Comparison of ENCODE assay signal across 9 mouse cellular contexts in genomic region chr9:54336532-54337144, GRCm38 (mm10). TPM values are rescaled to one million over a fixed set of nuclear protein-coding genes. Genes with fewer than 3 reads are reported as not detected.
A peak's percentile ranks its signal among the peaks of the same experiment; 100 is the strongest.
DNase-seq lines count a peak whose midpoint lies in the region; ATAC-seq and TF ChIP-seq lines count a peak whose summit lies in the region.
"Had no signal": no experiment of that assay in that cellular context is flagged by ENCODE, and none has a peak within 500 bp of the region (broad histone marks: within the 10 kb centered on the region; RNA-seq: fewer than 3 reads in every experiment).

No protein-coding gene starts in this region.

- no peak overlapping the region for H3K4me2 ChIP-seq in forebrain, embryonic 15.5 days (replicated peaks)

- WGBS in forebrain, embryonic 15.5 days: 45% methylated on average over 6 of the region's 6 CpGs
- 50% methylated on average over 6 of the region's 6 CpGs for WGBS in lung, adult 2 months

- H3K27ac ChIP-seq in ES-E14 (ENCODE audit: insufficient read depth, low read depth, low read length, poor library complexity, severe bottlenecking): no peak overlapping the region
- H3K27ac ChIP-seq in forebrain, embryonic 15.5 days (replicated peaks): no peak overlapping the region

- no peaks in the 10 kb centered on the region for H3K27me3 ChIP-seq in forebrain, embryonic 15.5 days

- peak; percentile 72 for ATAC-seq in forebrain, embryonic 15.5 days (replicated peaks)
- ATAC-seq in inflammation-experienced regulatory T-cells, adult 6 months: no peak

- DNase-seq in 3T3-L1 (ENCODE audit: low read depth, low spot score): peak; percentile 78
- DNase-seq in ES-E14 (ENCODE audit: low read depth, low spot score): peak; percentile 62
- DNase-seq in cerebellum, adult 11 months: peak; percentile 32
- peak; percentile 42 to 75 for DNase-seq in kidney, postnatal 36 days
- peak; percentile 5 for DNase-seq in lung, adult 2 months
- peak; percentile 57 for DNase-seq in right cerebral cortex, adult 18-20 months

- TF ChIP-seq POLR2A in lung, adult 2 months (IDR thresholded peaks at IDR 0.05; ENCODE audit: borderline replicate concordance, extremely low read depth, low read depth, low read length): no peak

- in situ Hi-C loops in ES-E14 (cut with MboI; ENCODE audit: low sequenced_read_pairs in 2 of 2, unreplicated experiment in 2 of 2): loop anchor here in 1 of 2 experiments (25.0 kb wide), 1 partner anchor 149 kb away; no protein-coding TSS in a partner anchor

- TF ChIP-seq CTCF in lung, adult 2 months (IDR thresholded peaks at IDR 0.05; ENCODE audit: insufficient read depth, low read length): peak; percentile 64

- no peaks in the 10 kb centered on the region for H3K36me3 ChIP-seq in ES-E14 (ENCODE audit: control insufficient read depth, insufficient read depth, low read length, poor library complexity, severe bottlenecking)
- no peaks in the 10 kb centered on the region for H3K36me3 ChIP-seq in forebrain, embryonic 15.5 days

- H3K9ac ChIP-seq in ES-E14 (ENCODE audit: insufficient read depth, low read depth, low read length, poor library complexity, severe bottlenecking): no peak overlapping the region
- H3K9ac ChIP-seq in forebrain, embryonic 15.5 days (replicated peaks): no peak overlapping the region

- H3K9me3 ChIP-seq in ES-E14 (ENCODE audit: control insufficient read depth, insufficient read depth, low read depth, low read length): no peaks in the 10 kb centered on the region
- H3K9me3 ChIP-seq in forebrain, embryonic 15.5 days: no peaks in the 10 kb centered on the region

- 0 out of 4 replicates have a peak, but pooled peaks cover 0 to 2% of the 10 kb centered on the region in 2 experiments for H3K4me1 ChIP-seq in ES-E14 (ENCODE audit: control insufficient read depth in 2 of 2, insufficient read depth in 2 of 2, low read length in 2 of 2, poor library complexity in 1 of 2)
- peaks cover 5% of the 10 kb centered on the region; the same call in 1 of the 2 replicates for H3K4me1 ChIP-seq in forebrain, embryonic 15.5 days
- no peaks in the 10 kb centered on the region for H3K4me1 ChIP-seq in lung, adult 2 months (ENCODE audit: control insufficient read depth, insufficient read depth, low read length)

- H3K4me3 ChIP-seq in ES-E14 (ENCODE audit: insufficient read depth in 1 of 2, low read depth in 1 of 2, low read length in 2 of 2, poor library complexity in 1 of 2, severe bottlenecking in 1 of 2): no peak overlapping the region
- no peak overlapping the region for H3K4me3 ChIP-seq in forebrain, embryonic 15.5 days
- H3K4me3 ChIP-seq in lung, adult 2 months (replicated peaks; ENCODE audit: extremely low read depth, low read depth, low read length): no peak overlapping the region

TF ChIP-seq in ES-E14, 5 proteins besides CTCF, POLR2A, EP300 and RAD21:
- TF ChIP-seq MAFK (IDR thresholded peaks at IDR 0.05; ENCODE audit: insufficient read depth, low read depth, low read length) (no peak), ZC3H11A (IDR thresholded peaks at IDR 0.05; ENCODE audit: borderline replicate concordance, low read depth, low read length) (peak; percentile 52; the same call in 1 of the 2 replicates)

RNA-seq across cellular contexts. Expression of gene Gldn, which starts 50.4 kb away (rescaled TPM):
- not detected in 2 replicates for total RNA-seq in ES-E14 (2012; rRNA removed)
- polyA plus RNA-seq in forebrain, embryonic 15.5 days (2015; fragmentation: Nextera tagmentation; extraction: Ambion mirVana): 0.13 and 0.19 TPM in 2 replicates
- polyA plus RNA-seq in lung, adult 2 months (2012; rRNA removed): 0.08 and 0.27 TPM in 2 replicates
- polyA plus RNA-seq in inflammation-experienced regulatory T-cells, adult 6 months (2017; shearing (Covaris generic)): not detected
- polyA plus RNA-seq: heart, embryonic 16.5 days had no signal

Comparison
In these comparisons a context has a peak if more than half of its experiments do, and no peak if none do; other contexts are left out.
1. DNase-seq: peak in every context shown above with its lines; median percentile 78 in 3T3-L1; 62 in ES-E14; 58 in kidney, postnatal 36 days; 57 in right cerebral cortex, adult 18-20 months; 32 in cerebellum, adult 11 months; 5 in lung, adult 2 months.